Mouse (Mus musculus): ENCODE data around the gene Trpv2. TPM values are rescaled to one million over a fixed set of nuclear protein-coding genes. Genes with fewer than 3 reads are reported as not detected.

The Trpv2 gene
- polyA plus RNA-seq, 1 experiment, result 114 TPM

- Histone ChIP-seq H3K4me1 (ENCODE audit: control insufficient read depth, insufficient read depth, low read length) (peaks cover 43% of the 10 kb centered on the region), H3K4me3 (ENCODE audit: insufficient read depth, low read length) (no peak overlapping the region), H3K27ac (ENCODE audit: insufficient read depth, low read depth, low read length) (peak overlapping the region; percentile 94)
- TF ChIP-seq CTCF (IDR thresholded peaks at IDR 0.05; ENCODE audit: low read depth, low read length) (no peak), POLR2A (IDR thresholded peaks at IDR 0.05; ENCODE audit: borderline replicate concordance, low read depth, low read length) (no peak)
Measured at GRCm38 (mm10) chr11:62636840-62637221, 62.5 kb downstream of the Trpv2 start.

DNA sequence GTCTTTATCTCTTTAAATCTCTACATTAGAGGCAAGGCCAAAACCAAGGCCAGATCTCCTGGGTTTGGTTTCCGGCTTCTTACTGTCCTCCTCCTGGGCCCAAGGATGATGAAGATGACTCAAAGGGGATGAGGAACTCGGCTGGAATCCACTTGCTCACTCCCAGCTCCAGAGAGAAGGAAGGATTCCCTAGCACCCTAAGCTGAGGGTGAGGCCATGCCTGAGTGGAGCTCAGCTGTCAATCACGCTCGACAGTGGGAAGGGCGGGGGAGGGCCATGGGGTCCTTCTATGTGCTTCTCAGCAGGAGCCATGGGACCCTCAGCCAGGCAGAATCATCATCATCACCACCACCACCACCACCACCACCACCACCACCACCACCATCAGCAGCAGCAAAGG, 63.1 kb downstream of the Trpv2 start:
- Histone ChIP-seq H3K4me3 (ENCODE audit: insufficient read depth, low read length) (no peak overlapping the region), H3K4me1 (ENCODE audit: control insufficient read depth, insufficient read depth, low read length) (peaks cover 45% of the 10 kb centered on the region), H3K27ac (ENCODE audit: insufficient read depth, low read depth, low read length) (peak overlapping the region; percentile 94)
- TF ChIP-seq CTCF (IDR thresholded peaks at IDR 0.05; ENCODE audit: low read depth, low read length) (no peak), POLR2A (IDR thresholded peaks at IDR 0.05; ENCODE audit: borderline replicate concordance, low read depth, low read length) (no peak)

GRCm38 (mm10) chr11:62637806-62638205, 63.5 kb downstream of the Trpv2 start:
- H3K4me1 ChIP-seq (ENCODE audit: control insufficient read depth, insufficient read depth, low read length), result peaks cover 47% of the 10 kb centered on the region
- H3K4me3 ChIP-seq (ENCODE audit: insufficient read depth, low read length), result no peak overlapping the region
- no peak for TF ChIP-seq POLR2A (IDR thresholded peaks at IDR 0.05; ENCODE audit: borderline replicate concordance, low read depth, low read length)
- no peak for TF ChIP-seq CTCF (IDR thresholded peaks at IDR 0.05; ENCODE audit: low read depth, low read length)
- H3K27ac ChIP-seq (ENCODE audit: insufficient read depth, low read depth, low read length), result peak overlapping the region; percentile 94

- H3K4me1 ChIP-seq (ENCODE audit: control insufficient read depth, insufficient read depth, low read length), result peaks cover 51% of the 10 kb centered on the region
- H3K27ac ChIP-seq (ENCODE audit: insufficient read depth, low read depth, low read length), result peak overlapping the region; percentile 94; the same call in 1 of the 2 replicates
- H3K4me3 ChIP-seq (ENCODE audit: insufficient read depth, low read length), result no peak overlapping the region
- TF ChIP-seq POLR2A (IDR thresholded peaks at IDR 0.05; ENCODE audit: borderline replicate concordance, low read depth, low read length), result no peak
Measured at GRCm38 (mm10) chr11:62638402-62638801, 64.1 kb downstream of the Trpv2 start.

DNA sequence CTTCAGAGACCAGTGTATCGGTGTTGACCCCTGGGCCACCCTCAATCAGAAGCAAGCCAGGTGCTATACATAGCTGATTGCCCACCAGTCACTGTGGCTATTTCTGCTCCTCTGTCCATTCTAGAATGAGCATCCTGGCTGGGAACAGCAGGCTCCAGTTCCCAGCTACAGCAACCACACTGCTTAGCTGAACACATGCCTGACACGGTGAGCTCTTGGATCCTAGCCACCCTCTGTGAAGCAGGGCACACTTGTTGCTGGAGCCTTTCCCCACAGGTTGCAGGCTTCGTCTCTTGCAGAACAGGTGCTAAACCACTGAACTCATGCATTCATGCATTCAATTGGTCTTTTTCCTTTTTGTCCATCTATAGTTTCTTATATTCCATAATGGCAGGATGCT, 66.1 kb downstream of the Trpv2 start:
- TF ChIP-seq CTCF (IDR thresholded peaks at IDR 0.05; ENCODE audit: low read depth, low read length) (no peak), POLR2A (IDR thresholded peaks at IDR 0.05; ENCODE audit: borderline replicate concordance, low read depth, low read length) (no peak)
- H3K27ac ChIP-seq (ENCODE audit: insufficient read depth, low read depth, low read length), result no peak overlapping the region
- H3K4me3 ChIP-seq (ENCODE audit: insufficient read depth, low read length), result no peak overlapping the region
- peaks cover 68% of the 10 kb centered on the region for H3K4me1 ChIP-seq (ENCODE audit: control insufficient read depth, insufficient read depth, low read length)

DNA sequence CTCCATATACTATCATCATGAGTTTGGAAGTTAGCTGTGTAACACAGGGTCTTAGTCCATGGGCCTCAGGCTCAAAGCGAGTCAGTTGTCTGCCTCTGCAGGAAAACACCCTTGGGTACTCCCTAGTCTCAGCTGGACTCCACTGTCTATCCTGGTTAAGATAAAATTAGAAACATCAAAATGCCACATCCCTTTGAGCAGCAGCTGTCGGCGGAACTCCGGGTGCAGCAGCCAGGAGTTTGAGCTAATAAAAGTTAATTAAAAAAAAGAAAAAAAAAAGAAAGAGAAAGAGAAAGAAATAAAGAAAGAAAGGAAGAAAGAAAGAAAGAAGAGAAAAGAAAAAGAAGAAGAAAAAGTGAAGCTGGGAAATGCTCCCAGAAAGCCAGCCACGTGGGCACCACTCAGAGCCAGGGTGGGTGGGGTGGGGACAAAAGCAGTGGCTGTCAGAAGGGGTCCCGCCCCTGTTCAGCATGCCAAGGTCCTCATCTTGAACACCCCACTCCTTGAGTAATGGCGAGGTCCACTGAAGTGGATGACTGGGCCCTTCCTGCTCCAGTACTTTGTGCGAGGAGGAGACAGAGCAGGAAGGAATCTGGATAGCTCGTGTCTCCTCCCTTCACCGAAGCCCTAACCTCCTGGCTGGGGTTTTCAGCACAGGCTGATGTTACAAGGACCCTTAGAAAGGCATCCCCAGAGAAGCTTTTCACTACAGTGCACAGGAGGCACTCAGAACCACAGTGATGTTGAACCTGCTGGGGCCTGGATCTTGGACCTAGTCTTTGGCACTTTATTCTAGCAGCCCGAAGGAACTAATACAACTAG, 67.9 kb downstream of the Trpv2 start:
- peak overlapping the region; percentile 82 for H3K27ac ChIP-seq (ENCODE audit: insufficient read depth, low read depth, low read length)
- H3K4me3 ChIP-seq (ENCODE audit: insufficient read depth, low read length), result no peak overlapping the region
- TF ChIP-seq CTCF (IDR thresholded peaks at IDR 0.05; ENCODE audit: low read depth, low read length) (no peak), POLR2A (IDR thresholded peaks at IDR 0.05; ENCODE audit: borderline replicate concordance, low read depth, low read length) (no peak)
- H3K4me1 ChIP-seq (ENCODE audit: control insufficient read depth, insufficient read depth, low read length), result peaks cover 63% of the 10 kb centered on the region

DNA sequence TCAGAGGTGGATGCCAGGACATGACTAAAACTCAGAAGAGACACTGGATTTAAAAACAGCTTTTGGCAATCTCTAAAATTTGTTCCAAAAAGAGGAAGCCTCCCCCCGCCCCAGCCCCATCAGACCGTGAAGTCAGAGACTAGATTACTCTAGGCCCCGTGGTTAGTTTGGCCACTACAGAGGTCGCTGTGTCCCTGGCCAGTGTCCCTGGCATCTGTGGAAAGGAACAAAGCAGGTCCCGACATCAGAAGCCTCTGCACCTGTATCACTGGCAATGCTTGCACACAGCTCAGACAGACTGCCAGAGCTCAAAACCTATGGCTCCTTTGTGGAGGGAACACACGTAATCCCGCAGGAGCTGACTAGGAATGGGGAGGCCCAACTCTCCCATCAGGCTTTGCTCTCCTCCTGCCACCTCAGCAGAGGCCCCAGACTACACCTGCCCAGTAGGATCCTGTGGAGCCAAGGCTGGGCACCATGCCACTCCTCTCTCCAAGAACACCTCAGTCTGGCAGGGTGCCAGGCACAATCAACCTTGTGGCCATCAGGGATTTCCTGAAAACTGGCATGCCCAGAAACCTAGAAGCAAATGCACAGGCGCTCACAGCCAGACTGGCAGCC, 68.8 kb downstream of the Trpv2 start:
- 0 out of 2 replicates have a peak overlapping the region, but pooled peaks have one; percentile 2 for H3K4me3 ChIP-seq (ENCODE audit: insufficient read depth, low read length)
- H3K27ac ChIP-seq (ENCODE audit: insufficient read depth, low read depth, low read length), result peak overlapping the region; percentile 82
- H3K4me1 ChIP-seq (ENCODE audit: control insufficient read depth, insufficient read depth, low read length), result peaks cover 54% of the 10 kb centered on the region
- TF ChIP-seq CTCF (IDR thresholded peaks at IDR 0.05; ENCODE audit: low read depth, low read length), result peak; percentile 26; the same call in 1 of the 2 replicates
- no peak for TF ChIP-seq POLR2A (IDR thresholded peaks at IDR 0.05; ENCODE audit: borderline replicate concordance, low read depth, low read length)

DNA sequence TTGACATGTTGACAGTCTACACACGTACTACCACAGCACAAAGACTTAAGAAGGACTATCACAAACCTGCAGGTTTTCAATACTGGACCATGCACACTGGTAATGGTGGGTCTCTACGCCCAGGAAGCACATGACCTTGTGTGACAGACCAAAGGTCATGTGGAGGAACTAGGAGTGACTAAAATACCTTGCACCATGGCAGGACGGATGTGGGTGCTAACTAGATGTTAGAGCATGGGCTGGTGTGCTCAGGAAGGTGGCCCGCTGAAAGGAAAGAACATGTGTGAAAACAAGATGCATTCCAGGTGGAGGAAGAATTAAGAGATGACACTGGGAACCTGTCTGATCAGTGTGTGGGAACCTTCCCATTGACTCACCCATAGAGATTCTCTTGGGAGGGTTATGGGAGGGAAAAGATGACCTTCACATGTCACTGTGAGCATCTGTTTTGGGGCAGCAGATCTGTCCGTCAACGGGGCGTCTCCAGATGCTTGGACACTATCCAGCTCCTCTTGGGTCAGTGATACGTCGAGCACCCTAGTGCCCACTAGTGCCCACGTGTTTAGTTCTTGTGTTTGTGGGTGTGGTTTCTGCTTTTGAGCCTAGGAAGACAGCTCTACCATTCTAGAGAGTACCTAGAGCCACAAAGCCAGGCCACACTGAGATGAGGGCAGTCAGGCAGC, 69.5 kb downstream of the Trpv2 start:
- peaks cover 47% of the 10 kb centered on the region for H3K4me1 ChIP-seq (ENCODE audit: control insufficient read depth, insufficient read depth, low read length)
- peak overlapping the region; percentile 82 for H3K27ac ChIP-seq (ENCODE audit: insufficient read depth, low read depth, low read length)
- TF ChIP-seq CTCF (IDR thresholded peaks at IDR 0.05; ENCODE audit: low read depth, low read length), result no peak
- no peak for TF ChIP-seq POLR2A (IDR thresholded peaks at IDR 0.05; ENCODE audit: borderline replicate concordance, low read depth, low read length)
- no peak overlapping the region for H3K4me3 ChIP-seq (ENCODE audit: insufficient read depth, low read length)

DNA sequence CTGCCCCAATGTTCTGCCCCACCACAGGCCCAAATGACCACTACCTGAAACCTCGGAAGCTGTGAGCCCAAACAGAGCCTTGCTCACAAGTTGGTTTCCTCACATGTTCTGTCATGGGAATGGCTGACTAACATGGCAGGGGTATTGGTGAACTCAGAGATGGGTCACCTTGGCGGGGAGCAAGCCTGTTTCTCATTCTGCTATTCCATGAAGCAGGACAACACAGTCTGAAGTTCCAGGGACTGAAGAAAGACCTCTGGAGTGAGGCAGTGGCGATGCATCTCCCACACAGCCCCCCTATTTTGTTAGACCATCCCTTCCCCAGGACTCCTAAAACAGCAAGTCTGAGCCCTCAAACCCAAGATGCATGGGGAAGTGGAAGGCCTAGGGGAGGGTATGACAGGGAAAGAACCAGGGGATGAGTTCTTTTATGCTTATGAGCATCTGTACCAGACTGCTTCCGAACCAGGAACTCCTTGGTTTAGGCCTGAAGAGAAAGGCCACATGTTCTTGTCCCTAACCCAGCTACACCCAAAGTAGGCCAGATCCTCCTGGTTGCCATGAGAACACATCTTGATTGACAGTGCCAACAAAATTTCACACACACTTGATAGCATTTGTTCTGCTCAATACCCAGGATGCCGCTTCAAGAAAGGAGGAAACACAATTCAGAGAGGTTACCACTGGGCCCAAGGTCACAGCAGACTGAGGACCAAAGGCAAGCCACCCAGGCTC, 70.5 kb downstream of the Trpv2 start:
- H3K4me1 ChIP-seq (ENCODE audit: control insufficient read depth, insufficient read depth, low read length), result peaks cover 44% of the 10 kb centered on the region
- H3K27ac ChIP-seq (ENCODE audit: insufficient read depth, low read depth, low read length), result peak overlapping the region; percentile 86
- no peak overlapping the region for H3K4me3 ChIP-seq (ENCODE audit: insufficient read depth, low read length)
- TF ChIP-seq POLR2A (IDR thresholded peaks at IDR 0.05; ENCODE audit: borderline replicate concordance, low read depth, low read length) (no peak), CTCF (IDR thresholded peaks at IDR 0.05; ENCODE audit: low read depth, low read length) (no peak)

Measured in bone marrow macrophage, adult 2 months (primary cell).